Mouse (Mus musculus): ENCODE results near the gene Nhej1. TPM values are rescaled to one million over a fixed set of nuclear protein-coding genes. Genes with fewer than 3 reads are reported as not detected.

Nhej1 gene
- total and polyA plus RNA-seq, 3 experiments = 1.7 to 5.2 TPM; not detected in 1

DNA sequence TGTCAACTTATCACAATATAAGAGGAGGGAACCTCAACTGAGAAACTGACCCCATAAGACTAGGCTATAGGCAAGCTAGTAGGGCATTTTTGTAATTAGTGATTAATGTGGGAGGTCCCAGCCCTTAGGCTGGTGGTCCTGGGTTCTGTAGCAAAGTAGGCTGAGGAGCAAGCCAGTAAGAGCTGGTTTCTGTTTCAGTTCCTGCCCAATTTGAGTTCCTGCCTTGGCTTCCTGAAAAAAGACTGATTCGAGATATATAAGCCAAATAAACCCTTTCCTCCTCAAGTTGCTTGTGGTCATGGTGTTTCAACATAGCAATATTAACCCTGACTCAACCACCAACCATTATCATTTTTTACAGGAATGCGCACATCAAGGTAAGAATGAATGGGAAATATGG lies 127.8 kb downstream of the Nhej1 start:
- DNase-seq (ENCODE audit: low read depth, low spot score) = no peak
- peaks cover 2% of the 10 kb centered on the region in 2 experiments; a peak in 2 of 4 replicates for H3K4me1 ChIP-seq (ENCODE audit: control insufficient read depth in 1 of 2, insufficient read depth in 2 of 2, low read length in 2 of 2)
- H3K4me3 ChIP-seq (ENCODE audit: control insufficient read depth in 1 of 2, insufficient read depth in 1 of 2, low read depth in 2 of 2, low read length in 2 of 2) = no peak overlapping the region
- no peaks in the 10 kb centered on the region for H3K9me3 ChIP-seq (replicated peaks; ENCODE audit: insufficient read depth, low read length)
- no peak overlapping the region for H3K27ac ChIP-seq (ENCODE audit: control insufficient read depth, low read depth, low read length)
- H3K79me2 ChIP-seq (ENCODE audit: control insufficient read depth, insufficient read depth, low read length, poor library complexity) = no peaks in the 10 kb centered on the region
- H3K27me3 ChIP-seq (ENCODE audit: control insufficient read depth in 1 of 2, insufficient read depth in 2 of 2, low read length in 2 of 2) = no peaks in the 10 kb centered on the region
- TF ChIP-seq NRF1 (IDR thresholded peaks at IDR 0.05; ENCODE audit: insufficient read depth, low read depth, low read length, poor library complexity, severe bottlenecking) (no peak), RCOR1 (IDR thresholded peaks at IDR 0.05; ENCODE audit: low read depth, low read length) (no peak), ZC3H11A (IDR thresholded peaks at IDR 0.05; ENCODE audit: low read depth, low read length) (no peak), MAFK (IDR thresholded peaks at IDR 0.05; ENCODE audit: borderline replicate concordance, low read depth, low read length) (no peak), ZKSCAN1 (IDR thresholded peaks at IDR 0.05; ENCODE audit: low read depth, low read length) (no peak)
- peaks cover 0 to 5% of the 10 kb centered on the region in 2 experiments; a peak in 2 of 4 replicates for H3K36me3 ChIP-seq (ENCODE audit: control insufficient read depth in 1 of 2, insufficient read depth in 2 of 2, low read length in 2 of 2)
- H3K9ac ChIP-seq (ENCODE audit: control insufficient read depth, low read depth, low read length, poor library complexity, severe bottlenecking) = no peak overlapping the region

DNA sequence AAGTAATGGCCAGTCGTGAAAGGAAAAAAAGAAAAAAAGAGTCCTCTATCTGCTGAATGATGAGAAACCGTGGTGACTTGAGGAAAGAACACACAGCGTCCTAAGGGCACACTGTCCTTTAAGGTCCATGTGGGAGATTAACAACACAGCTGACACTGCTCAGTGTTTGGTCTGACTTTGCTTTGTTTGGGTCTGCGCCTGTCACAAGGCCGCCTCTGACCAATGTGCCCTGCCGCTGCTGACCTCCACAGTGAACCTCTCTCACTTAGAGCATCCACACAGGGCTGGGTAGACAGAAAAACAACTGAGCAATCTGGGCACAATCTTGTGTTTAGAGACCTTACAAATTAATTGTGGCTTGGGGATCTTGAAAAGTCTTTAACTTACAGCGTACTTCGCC lies 148.0 kb downstream of the Nhej1 start:
- Histone ChIP-seq H3K27me3 (ENCODE audit: control insufficient read depth in 1 of 2, insufficient read depth in 2 of 2, low read length in 2 of 2) (no peaks in the 10 kb centered on the region), H3K36me3 (ENCODE audit: control insufficient read depth in 1 of 2, insufficient read depth in 2 of 2, low read length in 2 of 2) (no peaks in the 10 kb centered on the region), H3K27ac (ENCODE audit: control insufficient read depth, low read depth, low read length) (no peak overlapping the region), H3K4me3 (ENCODE audit: control insufficient read depth in 1 of 2, insufficient read depth in 1 of 2, low read depth in 2 of 2, low read length in 2 of 2) (no peak overlapping the region), H3K9ac (ENCODE audit: control insufficient read depth, low read depth, low read length, poor library complexity, severe bottlenecking) (no peak overlapping the region), H3K79me2 (ENCODE audit: control insufficient read depth, insufficient read depth, low read length, poor library complexity) (no peaks in the 10 kb centered on the region), H3K4me1 (ENCODE audit: control insufficient read depth in 1 of 2, insufficient read depth in 2 of 2, low read length in 2 of 2) (no peaks in the 10 kb centered on the region), H3K9me3 (replicated peaks; ENCODE audit: insufficient read depth, low read length) (no peaks in the 10 kb centered on the region)
- no peak for DNase-seq (ENCODE audit: low read depth, low spot score)
- TF ChIP-seq TCF12 (IDR thresholded peaks at IDR 0.05; ENCODE audit: low read depth, low read length) = no peak
- no peak for TF ChIP-seq ZNF384 (IDR thresholded peaks at IDR 0.05; ENCODE audit: low read depth, low read length)
- no peak for TF ChIP-seq USF2 (IDR thresholded peaks at IDR 0.05; ENCODE audit: borderline replicate concordance in 1 of 2, insufficient read depth in 1 of 2, low read depth in 1 of 2, low read length in 2 of 2)
- TF ChIP-seq GATA1 (IDR thresholded peaks at IDR 0.05; ENCODE audit: low read depth, low read length) = no peak
- TF ChIP-seq KAT2A (conservative IDR thresholded peaks at IDR 0.05; ENCODE audit: low read depth, low read length) = no peak

DNA sequence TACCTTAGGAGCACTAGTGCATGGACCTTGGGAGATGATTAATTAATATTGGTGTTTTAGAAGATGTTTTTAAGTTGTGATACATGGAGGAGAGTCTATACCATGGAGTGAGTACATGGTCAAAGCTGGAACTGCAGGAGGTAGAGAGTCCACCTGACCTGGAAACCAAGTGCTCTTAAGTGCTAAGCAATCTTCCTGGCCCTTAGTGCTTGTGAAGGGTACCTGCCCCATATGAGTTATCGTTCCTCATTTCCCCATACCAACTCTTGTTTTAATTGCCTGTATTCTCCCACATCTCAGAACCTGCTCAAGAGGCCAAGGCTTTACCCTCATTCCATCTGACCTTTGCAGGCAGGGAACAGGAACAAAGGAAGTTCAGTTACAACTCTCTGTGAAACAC lies 149.1 kb downstream of the Nhej1 start:
- no peaks in the 10 kb centered on the region for H3K4me1 ChIP-seq (ENCODE audit: control insufficient read depth in 1 of 2, insufficient read depth in 2 of 2, low read length in 2 of 2)
- DNase-seq (ENCODE audit: low read depth, low spot score) = no peak
- H3K9ac ChIP-seq (ENCODE audit: control insufficient read depth, low read depth, low read length, poor library complexity, severe bottlenecking) = no peak overlapping the region
- H3K9me3 ChIP-seq (replicated peaks; ENCODE audit: insufficient read depth, low read length) = no peaks in the 10 kb centered on the region
- H3K27ac ChIP-seq (ENCODE audit: control insufficient read depth, low read depth, low read length) = no peak overlapping the region
- H3K4me3 ChIP-seq (ENCODE audit: control insufficient read depth in 1 of 2, insufficient read depth in 1 of 2, low read depth in 2 of 2, low read length in 2 of 2) = no peak overlapping the region
- no peaks in the 10 kb centered on the region; a peak in 1 of 4 replicates for H3K36me3 ChIP-seq (ENCODE audit: control insufficient read depth in 1 of 2, insufficient read depth in 2 of 2, low read length in 2 of 2)
- H3K27me3 ChIP-seq (ENCODE audit: control insufficient read depth in 1 of 2, insufficient read depth in 2 of 2, low read length in 2 of 2) = no peaks in the 10 kb centered on the region
- no peaks in the 10 kb centered on the region for H3K79me2 ChIP-seq (ENCODE audit: control insufficient read depth, insufficient read depth, low read length, poor library complexity)
- TF ChIP-seq POLR2AphosphoS2 (IDR thresholded peaks at IDR 0.05; ENCODE audit: low read length) = no peak
- TF ChIP-seq POLR2AphosphoS5 (IDR thresholded peaks at IDR 0.05; ENCODE audit: borderline replicate concordance, low read depth, low read length) = no peak
- no peak for TF ChIP-seq POLR2A (IDR thresholded peaks at IDR 0.05; ENCODE audit: control insufficient read depth in 1 of 2, insufficient read depth in 1 of 2, low read depth in 1 of 2, low read length in 2 of 2, poor library complexity in 1 of 2)
- TF ChIP-seq CTCF (IDR thresholded peaks at IDR 0.05 in 2 of 3, conservative IDR thresholded peaks at IDR 0.05 in 1 of 3; ENCODE audit: control insufficient read depth in 1 of 3, insufficient read depth in 1 of 3, low read depth in 2 of 3, low read length in 3 of 3, poor library complexity in 1 of 3, severe bottlenecking in 1 of 3) = no peak
- no peak for TF ChIP-seq SIN3A (IDR thresholded peaks at IDR 0.05; ENCODE audit: low read length)
- TF ChIP-seq MAZ (IDR thresholded peaks at IDR 0.05; ENCODE audit: low read depth, low read length) = no peak
- TF ChIP-seq HCFC1 (IDR thresholded peaks at IDR 0.05; ENCODE audit: low read depth, low read length) = no peak
- no peak for TF ChIP-seq USF2 (IDR thresholded peaks at IDR 0.05; ENCODE audit: borderline replicate concordance in 1 of 2, insufficient read depth in 1 of 2, low read depth in 1 of 2, low read length in 2 of 2)
- no peak for TF ChIP-seq CHD2 (IDR thresholded peaks at IDR 0.05; ENCODE audit: low read length)
